Mouse (Mus musculus) limb, embryonic 14.5 days (tissue): ENCODE measurements at regions not wholly inside any gene's neighbourhood (a gene's known extent, or its start where the extent isn't known, plus 50 kb on each side); places are given as distances from the start of the nearest gene placed in this dataset.

Experiments used
- ATAC-seq: fragments of 200-750 bp; cut with Nextera tagmentation; 2 replicates; pipeline ENCODE4 v1.8.0; 2017; ENCODE audit warnings: low read depth, moderate number of reproducible peaks, moderate TSS enrichment; ENCODE audit not compliant: low FRiP score
- DNase-seq: peaks from one replicate; pipeline ENCODE4 v3.0.0-alpha.2; 2015; ENCODE audit warnings: low spot score
- H3K27ac ChIP-seq: fragments of 300-500 bp; sonication (generic); replicated peaks from 2 replicates; pipeline ENCODE4 v1.5.1; 2014; ENCODE audit warnings: low read depth, mild to moderate bottlenecking, low read length, moderate library complexity, mixed read lengths
- H3K27me3 ChIP-seq: fragments of 300-500 bp; sonication (generic); 2 replicates; pipeline ENCODE4 v1.6.1; 2014; ENCODE audit warnings: low read length, mixed read lengths; ENCODE audit not compliant: control insufficient read depth, insufficient read depth
- H3K36me3 ChIP-seq: fragments of 300-500 bp; sonication (generic); 2 replicates; pipeline ENCODE4 v1.6.1; 2014; ENCODE audit warnings: mild to moderate bottlenecking, low read length, moderate library complexity, mixed read lengths; ENCODE audit not compliant: control insufficient read depth, insufficient read depth
- H3K4me1 ChIP-seq: fragments of 300-500 bp; sonication (generic); 2 replicates; pipeline ENCODE4 v1.6.1; 2014; ENCODE audit warnings: antibody characterized with exemption, low read length, mixed read lengths; ENCODE audit not compliant: control insufficient read depth, insufficient read depth
- H3K4me2 ChIP-seq: fragments of 300-500 bp; sonication (generic); replicated peaks from 2 replicates; pipeline ENCODE4 v1.6.1; 2014; ENCODE audit warnings: low read depth, mild to moderate bottlenecking, low read length, moderate library complexity; ENCODE audit not compliant: severe bottlenecking
- H3K4me3 ChIP-seq: fragments of 300-500 bp; sonication (generic); replicated peaks from 2 replicates; pipeline ENCODE4 v1.5.1; 2014; ENCODE audit warnings: low read length
- H3K9ac ChIP-seq: fragments of 300-500 bp; sonication (generic); 2 replicates; pipeline ENCODE4 v1.6.1; 2014; ENCODE audit warnings: mild to moderate bottlenecking, low read depth, low read length, moderate library complexity; ENCODE audit not compliant: severe bottlenecking
- H3K9me3 ChIP-seq: fragments of 300-500 bp; sonication (generic); 2 replicates; pipeline ENCODE4 v1.6.1; 2016; ENCODE audit warnings: low read length; ENCODE audit not compliant: control insufficient read depth
- POLR2A ChIP-seq: fragments of 200-500 bp; IDR thresholded peaks from 2 replicates; pipeline ENCODE4 v1.8.0; 2012; ENCODE audit warnings: inconsistent platforms, mild to moderate bottlenecking, moderate library complexity, borderline replicate concordance; ENCODE audit not compliant: insufficient read depth, insufficient read length; ENCODE audit errors: extremely low read depth
- WGBS: fragments of 180-500 bp; shearing (Covaris S2); extraction: QIAGEN DNeasy Blood & Tissue Kit; methylation state at CpG from one replicate; pipeline ENCODE4 v1.1.7; 2014; 5-methylcytosine and 5-hydroxymethylcytosine counted together

GRCm38 (mm10) chr13:35522272-35522671 lies 137.4 kb upstream of the Cdyl start:
- Histone ChIP-seq H3K27ac (no peak overlapping the region), H3K27me3 (no peaks in the 10 kb centered on the region), H3K4me1 (no peaks in the 10 kb centered on the region), H3K4me3 (no peak overlapping the region), H3K9ac (no peak overlapping the region), H3K9me3 (no peaks in the 10 kb centered on the region), H3K36me3 (no peaks in the 10 kb centered on the region), H3K4me2 (no peak overlapping the region)
- no peak for TF ChIP-seq POLR2A
- WGBS, result 63% methylated on average over 1 of the region's 1 CpGs
- DNase-seq, result no peak
- no peak for ATAC-seq

GRCm38 (mm10) chr13:35529577-35529976 lies 130.1 kb upstream of the Cdyl start:
- no peak for TF ChIP-seq POLR2A
- WGBS, result 96% methylated on average over 3 of the region's 3 CpGs
- no peak for DNase-seq

GRCm38 (mm10) chr13:35537106-35537505 lies 122.5 kb upstream of the Cdyl start:
- WGBS, result 66% methylated on average over 7 of the region's 7 CpGs
- ATAC-seq, result no peak
- no peak overlapping the region for H3K27ac ChIP-seq
- H3K27me3 ChIP-seq, result no peaks in the 10 kb centered on the region
- DNase-seq, result peak; percentile 16
- no peak overlapping the region for H3K4me3 ChIP-seq
- no peak for TF ChIP-seq POLR2A
- H3K9me3 ChIP-seq, result no peaks in the 10 kb centered on the region
- no peak overlapping the region for H3K4me2 ChIP-seq
- H3K9ac ChIP-seq, result no peak overlapping the region
- H3K36me3 ChIP-seq, result no peaks in the 10 kb centered on the region
- peaks cover 3% of the 10 kb centered on the region; the same call in 1 of the 2 replicates for H3K4me1 ChIP-seq

More at GRCm38 (mm10) chr13:35529577-35529976, 130.1 kb upstream of the Cdyl start:
- no peak overlapping the region for H3K4me2 ChIP-seq
- H3K4me3 ChIP-seq, result no peak overlapping the region
- H3K4me1 ChIP-seq, result no peaks in the 10 kb centered on the region
- H3K27me3 ChIP-seq, result no peaks in the 10 kb centered on the region
- H3K36me3 ChIP-seq, result no peaks in the 10 kb centered on the region
- no peak overlapping the region for H3K27ac ChIP-seq
- no peak for ATAC-seq
- H3K9ac ChIP-seq, result no peak overlapping the region
- H3K9me3 ChIP-seq, result no peaks in the 10 kb centered on the region

GRCm38 (mm10) chr13:35537936-35538335 lies 121.7 kb upstream of the Cdyl start:
- DNase-seq (no peak), ATAC-seq (no peak)
- H3K27ac ChIP-seq, result no peak overlapping the region
- no peak overlapping the region for H3K9ac ChIP-seq
- no peak overlapping the region for H3K4me3 ChIP-seq
- no peaks in the 10 kb centered on the region for H3K9me3 ChIP-seq
- peaks cover 3% of the 10 kb centered on the region; the same call in 1 of the 2 replicates for H3K4me1 ChIP-seq
- no peaks in the 10 kb centered on the region for H3K36me3 ChIP-seq
- 66% methylated on average over 5 of the region's 5 CpGs for WGBS
- H3K27me3 ChIP-seq, result no peaks in the 10 kb centered on the region
- no peak for TF ChIP-seq POLR2A
- no peak overlapping the region for H3K4me2 ChIP-seq

GRCm38 (mm10) chr13:35540433-35540832 lies 119.2 kb upstream of the Cdyl start:
- H3K9me3 ChIP-seq, result no peaks in the 10 kb centered on the region
- no peak overlapping the region for H3K4me3 ChIP-seq
- no peak overlapping the region for H3K4me2 ChIP-seq

GRCm38 (mm10) chr13:35541053-35541452 lies 118.6 kb upstream of the Cdyl start:
- DNase-seq (no peak), ATAC-seq (no peak)
- no peak for TF ChIP-seq POLR2A
- Histone ChIP-seq H3K9me3 (no peaks in the 10 kb centered on the region), H3K36me3 (no peaks in the 10 kb centered on the region), H3K9ac (no peak overlapping the region), H3K4me2 (no peak overlapping the region), H3K4me1 (peaks cover 3% of the 10 kb centered on the region; the same call in 1 of the 2 replicates), H3K27ac (no peak overlapping the region), H3K4me3 (no peak overlapping the region), H3K27me3 (no peaks in the 10 kb centered on the region)
- 76% methylated on average over 6 of the region's 6 CpGs for WGBS

More at GRCm38 (mm10) chr13:35540433-35540832, 119.2 kb upstream of the Cdyl start:
- DNase-seq, result no peak
- H3K27me3 ChIP-seq, result no peaks in the 10 kb centered on the region
- H3K27ac ChIP-seq, result no peak overlapping the region
- no peak for ATAC-seq
- H3K9ac ChIP-seq, result no peak overlapping the region
- WGBS, result 80% methylated on average over 2 of the region's 2 CpGs
- H3K4me1 ChIP-seq, result peaks cover 3% of the 10 kb centered on the region; the same call in 1 of the 2 replicates
- no peaks in the 10 kb centered on the region for H3K36me3 ChIP-seq
- TF ChIP-seq POLR2A, result no peak
